Mouse (Mus musculus) myocyte (in vitro differentiated cells): ENCODE data around the gene Dnmt3a.

ENCODE experiments used
- CEBPB ChIP-seq: IDR thresholded peaks from 2 replicates; pipeline ENCODE4 v1.6.1; 2011; ENCODE audit warnings: mild to moderate bottlenecking, moderate library complexity; ENCODE audit not compliant: poor library complexity, insufficient read depth, severe bottlenecking
- E2F4 ChIP-seq: IDR thresholded peaks from one replicate; pipeline ENCODE4 v1.6.1; 2011; ENCODE audit warnings: mild to moderate bottlenecking, control low read depth, moderate library complexity; ENCODE audit not compliant: insufficient read depth
- MAX ChIP-seq: IDR thresholded peaks from one replicate; pipeline ENCODE4 v1.6.1; 2011; ENCODE audit warnings: low read depth, mild to moderate bottlenecking, control low read depth
- MYOG ChIP-seq, 3 experiments: IDR thresholded peaks; one replicate each; pipeline ENCODE4 v1.6.1; 2011; ENCODE audit warnings: control low read depth in 2 of 3, low read depth in 2 of 3, mild to moderate bottlenecking in 2 of 3; ENCODE audit not compliant: insufficient read length in 2 of 3, control insufficient read depth in 1 of 3, insufficient read depth in 1 of 3
- POLR2A ChIP-seq: IDR thresholded peaks from one replicate; pipeline ENCODE4 v1.6.1; 2011; ENCODE audit warnings: low read depth, mild to moderate bottlenecking, control low read depth, moderate library complexity; ENCODE audit not compliant: insufficient read length
- REST ChIP-seq: IDR thresholded peaks from one replicate; pipeline ENCODE4 v1.6.1; 2011; ENCODE audit warnings: mild to moderate bottlenecking, control low read depth, moderate library complexity; ENCODE audit not compliant: insufficient read depth, insufficient read length
- SRF ChIP-seq: IDR thresholded peaks from one replicate; pipeline ENCODE4 v1.6.1; 2011; ENCODE audit warnings: low read depth; ENCODE audit not compliant: control insufficient read depth, insufficient read length
- TCF12 ChIP-seq: IDR thresholded peaks from one replicate; pipeline ENCODE4 v1.6.1; 2011; ENCODE audit warnings: mild to moderate bottlenecking, control low read depth; ENCODE audit not compliant: poor library complexity, insufficient read depth, severe bottlenecking
- TCF3 ChIP-seq: IDR thresholded peaks from one replicate; pipeline ENCODE4 v1.6.1; 2011; ENCODE audit warnings: low read depth, control low read depth; ENCODE audit not compliant: insufficient read length
- USF1 ChIP-seq: IDR thresholded peaks from one replicate; pipeline ENCODE4 v1.6.1; 2011; ENCODE audit warnings: low read depth, mild to moderate bottlenecking, control low read depth, moderate library complexity

- TF ChIP-seq POLR2A (no peak), TCF12 (no peak), MYOG (IDR thresholded peaks at IDR 0.05; ENCODE audit: control insufficient read depth in 1 of 3, insufficient read depth in 1 of 3, insufficient read length in 2 of 3, low read depth in 2 of 3) (no peak), SRF (no peak), E2F4 (no peak), USF1 (no peak), CEBPB (no peak), MAX (no peak), REST (no peak), TCF3 (no peak)
These were observed 87.5 kb downstream of the Dnmt3a start for GRCm38 (mm10) chr12:3893335-3893734.
